Mouse (Mus musculus): ENCODE results near the gene Itpr1.

Itpr1 gene

GRCm38 (mm10) chr6:108214294-108214925 lies 1.5 kb downstream of the Itpr1 start:
- no peak for DNase-seq

- DNase-seq: no peak
Observed at GRCm38 (mm10) chr6:108216091-108216490, 3.2 kb downstream of the Itpr1 start.

GRCm38 (mm10) chr6:108216832-108217231 lies 3.9 kb downstream of the Itpr1 start:
- no peak for DNase-seq

- no peak for DNase-seq
Observed at GRCm38 (mm10) chr6:108217987-108218386, 5.1 kb downstream of the Itpr1 start.

- DNase-seq: no peak
Observed at GRCm38 (mm10) chr6:108222435-108222834, 9.5 kb downstream of the Itpr1 start.

- no peak for DNase-seq
Observed at GRCm38 (mm10) chr6:108222875-108223274, 10.0 kb downstream of the Itpr1 start.

GRCm38 (mm10) chr6:108224361-108224760 lies 11.5 kb downstream of the Itpr1 start:
- no peak for DNase-seq

- DNase-seq: no peak
Observed at GRCm38 (mm10) chr6:108225027-108225426, 12.1 kb downstream of the Itpr1 start.

- no peak for DNase-seq
Observed at GRCm38 (mm10) chr6:108226230-108226629, 13.3 kb downstream of the Itpr1 start.

- no peak for DNase-seq
Observed at GRCm38 (mm10) chr6:108227461-108227860, 14.6 kb downstream of the Itpr1 start.

- no peak for DNase-seq
Observed at GRCm38 (mm10) chr6:108228048-108228447, 15.2 kb downstream of the Itpr1 start.

- peak; percentile 31 for DNase-seq
Observed at GRCm38 (mm10) chr6:108228601-108229000, 15.7 kb downstream of the Itpr1 start.

GRCm38 (mm10) chr6:108230608-108231007 lies 17.7 kb downstream of the Itpr1 start:
- DNase-seq: no peak

- DNase-seq: no peak
Observed at GRCm38 (mm10) chr6:108231892-108232710, 19.2 kb downstream of the Itpr1 start.

GRCm38 (mm10) chr6:108233070-108233469 lies 20.2 kb downstream of the Itpr1 start:
- no peak for DNase-seq

- DNase-seq: no peak
Observed at GRCm38 (mm10) chr6:108234536-108234935, 21.6 kb downstream of the Itpr1 start.

GRCm38 (mm10) chr6:108235680-108236123 lies 22.8 kb downstream of the Itpr1 start:
- DNase-seq: peak; percentile 34

GRCm38 (mm10) chr6:108236411-108236921 lies 23.6 kb downstream of the Itpr1 start:
- DNase-seq: no peak

- DNase-seq: no peak
Observed at GRCm38 (mm10) chr6:108236996-108237395, 24.1 kb downstream of the Itpr1 start.

- no peak for DNase-seq
Observed at GRCm38 (mm10) chr6:108237585-108237984, 24.7 kb downstream of the Itpr1 start.

- DNase-seq: no peak
Observed at GRCm38 (mm10) chr6:108238011-108238410, 25.1 kb downstream of the Itpr1 start.

GRCm38 (mm10) chr6:108239056-108239455 lies 26.2 kb downstream of the Itpr1 start:
- DNase-seq: no peak

- no peak for DNase-seq
Observed at GRCm38 (mm10) chr6:108240004-108240403, 27.1 kb downstream of the Itpr1 start.

GRCm38 (mm10) chr6:108240754-108241153 lies 27.9 kb downstream of the Itpr1 start:
- DNase-seq: no peak

Measured in right cerebral cortex, adult 18-20 months (tissue).